Mouse (Mus musculus) limb, embryonic 15.5 days (tissue): ENCODE measurements at regions not wholly inside any gene's neighbourhood (a gene's known extent, or its start where the extent isn't known, plus 50 kb on each side); places are given as distances from the start of the nearest gene placed in this dataset.
A peak's percentile ranks its signal among the peaks of the same experiment; 100 is the strongest.

Experiments used
- ATAC-seq: fragments of 200-750 bp; cut with Nextera tagmentation; 2 replicates; pipeline ENCODE4 v1.8.0; 2017; ENCODE audit warnings: low read depth, moderate TSS enrichment; ENCODE audit not compliant: insufficient number of reproducible peaks, low FRiP score, low TSS enrichment
- H3K27ac ChIP-seq: fragments of 300-500 bp; sonication (generic); 2 replicates; pipeline ENCODE4 v1.5.1; 2015; ENCODE audit warnings: moderate library complexity, mild to moderate bottlenecking, inconsistent platforms
- H3K27me3 ChIP-seq: fragments of 300-500 bp; sonication (generic); 2 replicates; pipeline ENCODE4 v1.6.1; 2015; ENCODE audit warnings: inconsistent platforms
- H3K36me3 ChIP-seq: fragments of 300-500 bp; sonication (generic); 2 replicates; pipeline ENCODE4 v1.6.1; 2015; ENCODE audit warnings: inconsistent platforms
- H3K4me1 ChIP-seq: fragments of 300-500 bp; sonication (generic); 2 replicates; pipeline ENCODE4 v1.6.1; 2015; ENCODE audit warnings: inconsistent platforms
- H3K4me2 ChIP-seq: fragments of 300-500 bp; sonication (generic); 2 replicates; pipeline ENCODE4 v1.6.1; 2015; ENCODE audit warnings: mild to moderate bottlenecking, inconsistent platforms
- H3K4me3 ChIP-seq: fragments of 300-500 bp; sonication (generic); 2 replicates; pipeline ENCODE4 v1.5.1; 2015; ENCODE audit warnings: mild to moderate bottlenecking, inconsistent platforms
- H3K9ac ChIP-seq: fragments of 300-500 bp; sonication (generic); 2 replicates; pipeline ENCODE4 v1.6.1; 2015; ENCODE audit warnings: inconsistent platforms
- H3K9me3 ChIP-seq: fragments of 300-500 bp; sonication (generic); 2 replicates; pipeline ENCODE4 v1.6.1; 2016; ENCODE audit warnings: inconsistent platforms
- WGBS: fragments of 180-500 bp; shearing (Covaris S2); methylation state at CpG from one replicate; pipeline ENCODE4 v1.1.7; 2015; 5-methylcytosine and 5-hydroxymethylcytosine counted together

GRCm38 (mm10) chr10:38573146-38573545 lies 248.4 kb downstream of the Rfpl4b start:
- Histone ChIP-seq H3K4me2 (no peak overlapping the region), H3K27ac (no peak overlapping the region), H3K4me3 (no peak overlapping the region), H3K4me1 (no peaks in the 10 kb centered on the region), H3K9ac (no peak overlapping the region), H3K27me3 (no peaks in the 10 kb centered on the region), H3K9me3 (no peaks in the 10 kb centered on the region), H3K36me3 (no peaks in the 10 kb centered on the region)
- no peak for ATAC-seq
- 64% methylated on average over 2 of the region's 2 CpGs for WGBS

- 52% methylated on average over 1 of the region's 1 CpGs for WGBS
- no peaks in the 10 kb centered on the region for H3K9me3 ChIP-seq
- H3K4me2 ChIP-seq: no peak overlapping the region
- H3K27me3 ChIP-seq: no peaks in the 10 kb centered on the region
- H3K4me1 ChIP-seq: no peaks in the 10 kb centered on the region
- H3K4me3 ChIP-seq: no peak overlapping the region
- ATAC-seq: no peak
- H3K9ac ChIP-seq: no peak overlapping the region
- no peaks in the 10 kb centered on the region for H3K36me3 ChIP-seq
- no peak overlapping the region for H3K27ac ChIP-seq
These were observed 254.3 kb downstream of the Rfpl4b start for GRCm38 (mm10) chr10:38567270-38567669.

GRCm38 (mm10) chr10:38566361-38566760 lies 255.2 kb downstream of the Rfpl4b start:
- Histone ChIP-seq H3K4me1 (no peaks in the 10 kb centered on the region), H3K27ac (peak overlapping the region; percentile 54), H3K9me3 (no peaks in the 10 kb centered on the region), H3K4me2 (no peak overlapping the region), H3K9ac (no peak overlapping the region), H3K4me3 (no peak overlapping the region), H3K27me3 (no peaks in the 10 kb centered on the region), H3K36me3 (no peaks in the 10 kb centered on the region)
- no peak for ATAC-seq
- WGBS: 9% methylated on average over 1 of the region's 1 CpGs

DNA sequence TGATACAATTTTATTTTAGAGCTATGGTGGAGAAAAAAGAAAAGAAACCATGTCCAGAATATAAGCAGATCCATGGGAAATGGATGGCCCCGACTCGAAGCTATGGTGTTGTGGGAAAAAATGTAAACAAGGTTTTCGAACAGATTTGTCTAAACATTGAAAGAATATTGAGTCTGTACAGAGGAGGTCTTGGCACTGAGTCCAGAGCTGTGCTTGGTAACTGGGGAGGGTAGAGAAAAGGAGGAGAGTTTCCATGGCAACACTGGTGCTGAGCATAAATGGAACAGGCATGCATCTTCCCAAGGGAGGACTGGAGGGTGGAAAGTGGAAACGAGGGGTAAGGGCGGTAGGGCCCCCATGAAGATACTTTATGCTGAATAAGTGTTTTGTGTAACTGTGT lies 266.5 kb downstream of the Rfpl4b start:
- Histone ChIP-seq H3K4me1 (peaks cover 7% of the 10 kb centered on the region; the same call in 1 of the 2 replicates), H3K27ac (no peak overlapping the region), H3K9ac (no peak overlapping the region), H3K36me3 (no peaks in the 10 kb centered on the region), H3K27me3 (no peaks in the 10 kb centered on the region), H3K9me3 (no peaks in the 10 kb centered on the region), H3K4me3 (no peak overlapping the region), H3K4me2 (no peak overlapping the region)
- WGBS: 53% methylated on average over 5 of the region's 5 CpGs
- no peak for ATAC-seq

GRCm38 (mm10) chr10:38553688-38554680 lies 267.6 kb downstream of the Rfpl4b start:
- Histone ChIP-seq H3K4me1 (peaks cover 7% of the 10 kb centered on the region; the same call in 1 of the 2 replicates), H3K4me3 (peak overlapping the region; percentile 24), H3K4me2 (peak overlapping the region; percentile 39), H3K9me3 (no peaks in the 10 kb centered on the region), H3K36me3 (no peaks in the 10 kb centered on the region), H3K27ac (peak overlapping the region; percentile 77), H3K27me3 (no peaks in the 10 kb centered on the region), H3K9ac (no peak overlapping the region)
- ATAC-seq: peak; percentile 80; the same call in 1 of the 2 replicates
- 16% methylated on average over 18 of the region's 18 CpGs for WGBS

- no peaks in the 10 kb centered on the region for H3K9me3 ChIP-seq
- H3K4me1 ChIP-seq: peaks cover 7% of the 10 kb centered on the region; the same call in 1 of the 2 replicates
- no peak overlapping the region for H3K9ac ChIP-seq
- H3K27me3 ChIP-seq: no peaks in the 10 kb centered on the region
- H3K36me3 ChIP-seq: no peaks in the 10 kb centered on the region
- H3K4me2 ChIP-seq: 0 out of 2 replicates have a peak overlapping the region, but pooled peaks have one; percentile 39
- no peak overlapping the region for H3K4me3 ChIP-seq
- ATAC-seq: no peak
- H3K27ac ChIP-seq: peak overlapping the region; percentile 77
These were observed 268.3 kb downstream of the Rfpl4b start for GRCm38 (mm10) chr10:38553326-38553687.

- Histone ChIP-seq H3K4me1 (peaks cover 7% of the 10 kb centered on the region; the same call in 1 of the 2 replicates), H3K27me3 (no peaks in the 10 kb centered on the region), H3K36me3 (no peaks in the 10 kb centered on the region), H3K4me3 (no peak overlapping the region), H3K9me3 (no peaks in the 10 kb centered on the region), H3K4me2 (no peak overlapping the region), H3K9ac (no peak overlapping the region), H3K27ac (no peak overlapping the region)
- 83% methylated on average over 5 of the region's 5 CpGs for WGBS
- no peak for ATAC-seq
These were observed 269.1 kb downstream of the Rfpl4b start for GRCm38 (mm10) chr10:38552350-38553076.

- ATAC-seq: no peak
- H3K9me3 ChIP-seq: no peaks in the 10 kb centered on the region
- 93% methylated on average over 4 of the region's 4 CpGs for WGBS
- H3K4me3 ChIP-seq: no peak overlapping the region
- no peak overlapping the region for H3K27ac ChIP-seq
- H3K9ac ChIP-seq: no peak overlapping the region
- no peak overlapping the region for H3K4me2 ChIP-seq
- H3K4me1 ChIP-seq: no peaks in the 10 kb centered on the region
- no peaks in the 10 kb centered on the region for H3K27me3 ChIP-seq
- no peaks in the 10 kb centered on the region for H3K36me3 ChIP-seq
These were observed 281.5 kb downstream of the Rfpl4b start for GRCm38 (mm10) chr10:38540031-38540430.

GRCm38 (mm10) chr10:38538766-38539165 lies 282.8 kb downstream of the Rfpl4b start:
- Histone ChIP-seq H3K36me3 (no peaks in the 10 kb centered on the region), H3K9me3 (no peaks in the 10 kb centered on the region), H3K9ac (no peak overlapping the region), H3K27ac (no peak overlapping the region), H3K4me3 (no peak overlapping the region), H3K4me2 (no peak overlapping the region), H3K4me1 (no peaks in the 10 kb centered on the region), H3K27me3 (no peaks in the 10 kb centered on the region)
- no peak for ATAC-seq

GRCm38 (mm10) chr10:38516636-38517035 lies 304.9 kb downstream of the Rfpl4b start:
- Histone ChIP-seq H3K4me3 (no peak overlapping the region), H3K36me3 (no peaks in the 10 kb centered on the region), H3K27ac (no peak overlapping the region), H3K4me2 (no peak overlapping the region), H3K27me3 (no peaks in the 10 kb centered on the region), H3K9ac (no peak overlapping the region), H3K9me3 (no peaks in the 10 kb centered on the region), H3K4me1 (no peaks in the 10 kb centered on the region)
- no peak for ATAC-seq
- WGBS: 56% methylated on average over 2 of the region's 2 CpGs
